Mouse (Mus musculus) small intestine, adult 2 months (tissue): Measurements from ENCODE around the gene Prss58.

Source experiments
- CTCF ChIP-seq: fragments of 200-500 bp; IDR thresholded peaks from 2 replicates; pipeline ENCODE4 v1.5.1; 2012; ENCODE audit warnings: low read depth, mild to moderate bottlenecking, control low read depth, inconsistent platforms, low read length, moderate library complexity, mixed read lengths; ENCODE audit not compliant: insufficient replicate concordance, insufficient read length; ENCODE audit errors: extremely low read depth
- POLR2A ChIP-seq: fragments of 200-500 bp; IDR thresholded peaks from 2 replicates; pipeline ENCODE4 v1.6.1; 2012; ENCODE audit warnings: low read depth, mild to moderate bottlenecking, control low read depth, inconsistent platforms, low read length, moderate library complexity

- TF ChIP-seq CTCF, result peak; percentile 46; the same call in 1 of the 2 replicates
- no peak for TF ChIP-seq POLR2A
Measured at GRCm38 (mm10) chr6:40893577-40893976, 6.6 kb downstream of the Prss58 start.
